Mouse (Mus musculus) forebrain, embryonic 11.5 days (tissue): ENCODE data around the gene Snapc4. TPM values are rescaled to one million over a fixed set of nuclear protein-coding genes. Genes with fewer than 3 reads are reported as not detected.

Experiments used
- ATAC-seq: fragments of 200-750 bp; cut with Nextera tagmentation; replicated peaks from 2 replicates; pipeline ENCODE4 v1.8.0; 2017; ENCODE audit warnings: moderate TSS enrichment; ENCODE audit not compliant: low FRiP score
- DNase-seq: peaks from one replicate; pipeline ENCODE4 v3.0.0-alpha.2; 2017; ENCODE audit warnings: low spot score
- H3K27ac ChIP-seq: fragments of 300-500 bp; sonication (generic); 2 replicates; pipeline ENCODE4 v1.5.1; 2014; ENCODE audit warnings: low read depth, low read length
- H3K27me3 ChIP-seq: fragments of 300-500 bp; sonication (generic); 2 replicates; pipeline ENCODE4 v1.6.1; 2014; ENCODE audit warnings: mild to moderate bottlenecking, low read length, mixed read lengths; ENCODE audit not compliant: control insufficient read depth, insufficient read depth
- H3K36me3 ChIP-seq: fragments of 300-500 bp; sonication (generic); 2 replicates; pipeline ENCODE4 v1.6.1; 2014; ENCODE audit warnings: mild to moderate bottlenecking, low read length, moderate library complexity, mixed read lengths; ENCODE audit not compliant: control insufficient read depth, insufficient read depth
- H3K4me1 ChIP-seq: fragments of 300-500 bp; sonication (generic); replicated peaks from 2 replicates; pipeline ENCODE4 v1.6.1; 2014; ENCODE audit warnings: low read length, mixed read lengths; ENCODE audit not compliant: control insufficient read depth, insufficient read depth
- H3K4me2 ChIP-seq: fragments of 300-500 bp; sonication (generic); 2 replicates; pipeline ENCODE4 v1.6.1; 2014; ENCODE audit warnings: low read depth, mild to moderate bottlenecking, low read length, moderate library complexity, mixed read lengths; ENCODE audit not compliant: severe bottlenecking
- H3K4me3 ChIP-seq: fragments of 300-500 bp; sonication (generic); 2 replicates; pipeline ENCODE4 v1.5.1; 2014; ENCODE audit warnings: low read depth, low read length
- H3K9ac ChIP-seq: fragments of 300-500 bp; sonication (generic); 2 replicates; pipeline ENCODE4 v1.6.1; 2014; ENCODE audit warnings: low read length
- H3K9me3 ChIP-seq: fragments of 300-500 bp; sonication (generic); 2 replicates; pipeline ENCODE4 v1.6.1; 2016; ENCODE audit warnings: low read length, mixed read lengths; ENCODE audit not compliant: control insufficient read depth
- WGBS: fragments of 180-500 bp; shearing (Covaris S2); extraction: QIAGEN DNeasy Blood & Tissue Kit; methylation state at CpG from one replicate; pipeline ENCODE4 v1.1.7; 2014; 5-methylcytosine and 5-hydroxymethylcytosine counted together
- polyA plus RNA-seq: library from polyadenylated mRNA; unstranded; fragments of >200 nt; fragmentation: Nextera tagmentation; extraction: Ambion mirVana; gene quantifications from 2 replicates; pipeline ENCODE4 v1.2.1, GENCODE M21; 2014

The Snapc4 gene
- polyA plus RNA-seq, 1 experiment from 2014 or later, result 40.6 TPM

DNA sequence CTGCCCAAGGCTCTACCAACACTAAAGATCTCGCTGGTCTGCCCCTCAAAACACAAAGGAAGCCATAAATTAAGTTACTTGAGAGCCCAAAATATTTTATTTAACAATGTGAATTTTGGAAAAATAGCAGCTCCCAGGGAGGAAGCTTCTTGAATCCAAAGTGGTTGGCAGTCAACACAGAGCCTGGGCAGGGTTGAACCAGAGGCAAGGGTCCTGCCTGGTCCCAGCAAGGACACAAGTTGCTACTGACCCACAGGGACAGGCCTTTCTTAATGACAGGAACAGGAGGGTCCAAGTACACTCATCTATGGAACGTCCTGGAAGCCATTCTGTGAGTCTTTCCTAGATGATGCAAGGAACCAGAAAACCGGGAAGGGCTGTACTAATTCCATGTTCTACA lies 28.9 kb upstream of the Snapc4 start:
- no peak overlapping the region for H3K4me3 ChIP-seq
- no peak overlapping the region for H3K4me2 ChIP-seq
- DNase-seq, result no peak
- no peak overlapping the region for H3K27ac ChIP-seq
- H3K27me3 ChIP-seq, result no peaks in the 10 kb centered on the region
- H3K9ac ChIP-seq, result no peak overlapping the region
- peaks cover 10% of the 10 kb centered on the region for H3K4me1 ChIP-seq
- H3K9me3 ChIP-seq, result no peaks in the 10 kb centered on the region
- no peaks in the 10 kb centered on the region for H3K36me3 ChIP-seq
- 0 out of 2 replicates have a peak, but pooled peaks have one; percentile 16 for ATAC-seq
- WGBS, result 65% methylated on average over 3 of the region's 3 CpGs

GRCm38 (mm10) chr2:26408515-26409356 lies 28.3 kb upstream of the Snapc4 start, which contains the start of gene Inpp5e:
Gene Inpp5e, minus strand, starts transcription at chr2:26409203.
- no peaks in the 10 kb centered on the region for H3K36me3 ChIP-seq
- peak within 1 kb of the TSS; percentile 89 for H3K4me3 ChIP-seq
- ATAC-seq, result peak; percentile 96
- peak within 1 kb of the TSS; percentile 50; the same call in 1 of the 2 replicates for H3K27ac ChIP-seq
- DNase-seq, result peak; percentile 99
- H3K4me1 ChIP-seq, result peaks cover 10% of the 10 kb centered on the region
- peak within 1 kb of the TSS; percentile 77 for H3K4me2 ChIP-seq
- H3K27me3 ChIP-seq, result no peaks in the 10 kb centered on the region
- 1% methylated on average over 57 of the region's 57 CpGs for WGBS
- no peaks in the 10 kb centered on the region for H3K9me3 ChIP-seq
- H3K9ac ChIP-seq, result peak within 1 kb of the TSS; percentile 94

DNA sequence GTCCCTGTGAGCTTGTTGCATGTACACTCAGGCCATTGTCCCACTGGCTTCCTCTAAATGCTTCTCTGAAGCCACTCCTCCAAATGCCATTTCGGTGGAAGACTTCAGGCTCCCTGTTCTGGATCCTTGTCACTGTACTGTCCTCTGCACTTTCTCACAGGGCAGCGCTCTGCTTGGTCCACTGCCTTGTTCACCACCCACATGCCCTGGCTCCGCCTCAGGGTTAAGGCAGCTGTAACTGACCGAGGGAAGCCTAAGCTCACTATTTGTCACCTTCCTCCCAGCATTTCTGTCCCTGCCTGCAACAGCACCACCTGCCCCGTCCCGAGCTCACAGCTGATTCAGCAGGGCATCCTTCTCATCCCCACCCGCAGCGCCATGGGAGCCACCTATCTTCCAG lies 22.9 kb upstream of the Snapc4 start:
- Histone ChIP-seq H3K4me3 (no peak overlapping the region), H3K27me3 (no peaks in the 10 kb centered on the region), H3K4me1 (peaks cover 9% of the 10 kb centered on the region), H3K9me3 (no peaks in the 10 kb centered on the region), H3K9ac (no peak overlapping the region), H3K4me2 (no peak overlapping the region), H3K27ac (no peak overlapping the region), H3K36me3 (peaks cover 6% of the 10 kb centered on the region; the same call in 1 of the 2 replicates)
- DNase-seq (no peak), ATAC-seq (no peak)
- 77% methylated on average over 8 of the region's 8 CpGs for WGBS

- Histone ChIP-seq H3K4me1 (no peaks in the 10 kb centered on the region; the same call in 1 of the 2 replicates), H3K36me3 (peaks cover 10% of the 10 kb centered on the region; the same call in 1 of the 2 replicates), H3K27me3 (no peaks in the 10 kb centered on the region), H3K4me2 (no peak overlapping the region), H3K9me3 (no peaks in the 10 kb centered on the region), H3K27ac (no peak overlapping the region), H3K4me3 (no peak overlapping the region), H3K9ac (no peak overlapping the region)
- WGBS, result 86% methylated on average over 1 of the region's 1 CpGs
- no peak for DNase-seq
- ATAC-seq, result no peak
Measured at GRCm38 (mm10) chr2:26402265-26402664, 21.8 kb upstream of the Snapc4 start.

DNA sequence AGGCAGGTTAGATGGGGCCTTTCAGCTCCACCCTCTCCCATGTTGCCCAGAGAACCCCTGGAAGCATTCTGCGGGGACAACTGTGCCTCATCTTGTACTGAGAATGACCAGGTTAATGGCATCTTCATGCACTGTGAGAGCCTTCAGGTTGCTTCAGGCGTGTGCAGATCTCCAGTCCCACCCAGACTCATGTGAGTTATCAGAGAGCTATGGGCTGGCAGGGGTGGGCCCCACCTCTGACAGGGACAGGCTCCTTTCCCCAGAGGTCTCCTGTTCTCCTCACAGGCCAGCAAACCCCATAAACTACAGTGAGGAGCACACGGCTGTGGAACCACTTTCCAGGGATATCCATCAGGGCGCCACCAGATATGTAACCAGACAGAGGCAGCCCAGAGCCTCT lies 20.6 kb upstream of the Snapc4 start:
- ATAC-seq (no peak), DNase-seq (no peak)
- Histone ChIP-seq H3K4me2 (no peak overlapping the region), H3K27me3 (no peaks in the 10 kb centered on the region), H3K4me3 (no peak overlapping the region), H3K4me1 (no peaks in the 10 kb centered on the region), H3K36me3 (peaks cover 12% of the 10 kb centered on the region; the same call in 1 of the 2 replicates), H3K27ac (no peak overlapping the region), H3K9ac (no peak overlapping the region), H3K9me3 (no peaks in the 10 kb centered on the region)
- 91% methylated on average over 4 of the region's 4 CpGs for WGBS

- Histone ChIP-seq H3K9me3 (no peaks in the 10 kb centered on the region), H3K4me3 (no peak overlapping the region), H3K27me3 (no peaks in the 10 kb centered on the region), H3K9ac (no peak overlapping the region), H3K4me1 (no peaks in the 10 kb centered on the region), H3K4me2 (no peak overlapping the region), H3K36me3 (peaks cover 19% of the 10 kb centered on the region), H3K27ac (no peak overlapping the region)
- ATAC-seq, result no peak
- DNase-seq, result no peak
- WGBS, result 87% methylated on average over 5 of the region's 5 CpGs
Measured at GRCm38 (mm10) chr2:26400296-26400695, 19.8 kb upstream of the Snapc4 start.

DNA sequence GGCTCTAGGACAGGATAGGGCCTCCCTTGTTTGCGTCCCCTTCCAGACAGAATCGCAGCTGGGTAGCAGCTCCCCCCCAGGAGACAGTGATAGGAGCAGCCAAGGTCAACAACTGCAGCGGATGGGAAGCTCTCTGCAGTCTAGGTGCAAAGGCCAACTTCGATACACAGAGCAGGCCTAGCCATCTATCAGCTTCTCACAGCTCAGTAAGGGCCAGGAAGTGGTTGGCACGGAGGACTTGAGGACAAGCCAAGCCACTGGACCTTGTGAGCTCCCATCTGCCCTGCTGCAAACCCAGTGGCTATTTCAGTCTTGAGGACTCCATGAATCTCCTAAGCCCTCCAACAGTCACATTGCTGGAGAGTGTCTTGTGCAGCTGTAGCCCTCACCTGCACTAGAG lies 19.2 kb upstream of the Snapc4 start:
- Histone ChIP-seq H3K9me3 (no peaks in the 10 kb centered on the region), H3K36me3 (peaks cover 25% of the 10 kb centered on the region), H3K4me3 (no peak overlapping the region), H3K4me1 (no peaks in the 10 kb centered on the region), H3K4me2 (no peak overlapping the region), H3K27ac (no peak overlapping the region), H3K27me3 (no peaks in the 10 kb centered on the region), H3K9ac (no peak overlapping the region)
- DNase-seq (no peak), ATAC-seq (no peak)
- 90% methylated on average over 5 of the region's 5 CpGs for WGBS

GRCm38 (mm10) chr2:26398978-26399377 lies 18.5 kb upstream of the Snapc4 start:
- Histone ChIP-seq H3K4me2 (no peak overlapping the region), H3K9me3 (no peaks in the 10 kb centered on the region), H3K27me3 (no peaks in the 10 kb centered on the region), H3K4me1 (no peaks in the 10 kb centered on the region), H3K9ac (no peak overlapping the region), H3K36me3 (peaks cover 29% of the 10 kb centered on the region), H3K27ac (no peak overlapping the region), H3K4me3 (no peak overlapping the region)
- ATAC-seq (no peak), DNase-seq (no peak)
- 87% methylated on average over 8 of the region's 8 CpGs for WGBS

GRCm38 (mm10) chr2:26391617-26392016 lies 11.2 kb upstream of the Snapc4 start:
- peaks cover 11% of the 10 kb centered on the region; the same call in 1 of the 2 replicates for H3K4me1 ChIP-seq
- H3K36me3 ChIP-seq, result peaks cover 41% of the 10 kb centered on the region
- DNase-seq (no peak), ATAC-seq (no peak)
- 93% methylated on average over 6 of the region's 6 CpGs for WGBS
- no peak overlapping the region for H3K4me2 ChIP-seq
- no peaks in the 10 kb centered on the region for H3K9me3 ChIP-seq
- H3K9ac ChIP-seq, result no peak overlapping the region
- H3K27ac ChIP-seq, result no peak overlapping the region
- H3K4me3 ChIP-seq, result no peak overlapping the region
- H3K27me3 ChIP-seq, result no peaks in the 10 kb centered on the region; the same call in 1 of the 2 replicates
